ENCODE assay signal across 8 mouse cellular contexts in the genomic region with DNA sequence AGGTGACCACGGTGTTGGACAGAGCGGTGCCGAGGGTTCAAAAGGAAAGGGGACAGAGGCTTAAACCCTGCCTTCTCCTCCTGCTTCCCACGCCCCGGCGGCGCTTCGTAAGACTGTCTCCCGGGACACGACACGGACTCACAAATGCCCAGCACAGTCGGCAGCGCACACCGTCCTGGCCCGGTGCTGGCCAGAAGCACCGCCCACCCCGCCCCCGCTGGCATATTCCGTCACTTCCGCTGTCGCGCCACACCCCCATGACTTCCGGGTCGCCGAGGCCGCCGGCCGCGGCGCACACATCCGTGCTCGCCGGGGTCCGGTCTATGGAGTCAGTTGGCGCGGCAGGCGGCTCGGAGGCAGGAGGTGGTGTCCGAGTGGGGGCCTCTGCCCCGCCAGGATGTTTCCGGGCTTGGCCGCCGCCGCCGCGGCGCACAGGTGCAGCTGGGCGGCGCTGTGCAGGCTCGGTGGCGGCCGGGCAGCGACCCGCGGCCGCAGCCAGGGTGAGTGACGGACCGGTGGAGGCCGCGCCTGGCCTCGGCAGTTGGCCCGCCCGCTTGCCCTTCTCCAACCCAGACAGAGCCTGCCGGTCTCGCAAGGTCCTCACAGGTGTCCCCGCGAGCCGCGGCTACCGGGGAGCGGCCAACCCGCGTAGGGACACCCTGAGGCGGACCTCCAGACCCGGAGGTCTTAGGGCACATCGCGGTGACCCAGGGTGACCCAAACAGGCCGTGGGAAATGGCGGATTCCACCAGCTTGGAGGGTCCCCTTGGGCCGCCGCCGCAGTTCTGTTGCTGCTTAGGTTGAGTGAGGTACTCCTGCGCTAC. TPM values are rescaled to one million over a fixed set of nuclear protein-coding genes. Genes with fewer than 3 reads are reported as not detected.
A peak's percentile ranks its signal among the peaks of the same experiment; 100 is the strongest.
DNase-seq lines count a peak whose midpoint lies in the region; ATAC-seq and TF ChIP-seq lines count a peak whose summit lies in the region.

A gene (plus strand): TSS at position 258 of the 824 bp plus-strand sequence.

- H3K4me3 ChIP-seq in G1E (ENCODE audit: low read depth, low read length): peak within 1 kb of the TSS; percentile 98
- peak within 1 kb of the TSS; percentile 89 for H3K4me3 ChIP-seq in forebrain, postnatal 0 days (ENCODE audit: low read depth, low read length)
- H3K4me3 ChIP-seq in lung, embryonic 15.5 days: peak within 1 kb of the TSS; percentile 99

- H3K9me3 ChIP-seq in G1E (replicated peaks): no peaks in the 10 kb centered on the region
- no peaks in the 10 kb centered on the region for H3K9me3 ChIP-seq in forebrain, postnatal 0 days (ENCODE audit: low read length)
- no peaks in the 10 kb centered on the region for H3K9me3 ChIP-seq in lung, embryonic 15.5 days

- peak; percentile 86 for DNase-seq in G1E (ENCODE audit: low spot score)
- peak; percentile 91 to 96 for DNase-seq in cerebellum, adult 18-20 months
- DNase-seq in forebrain, postnatal 0 days: peak; percentile 90
- peak; percentile 95 for DNase-seq in heart, postnatal 4 days
- peak; percentile 71 to 89 for DNase-seq in layer of hippocampus, adult 8-10 months (ENCODE audit: low spot score in 2 of 2)
- peak; percentile 85 for DNase-seq in ovary, adult 18-20 months (ENCODE audit: low spot score)
- peak; percentile 83 for DNase-seq in thymus, postnatal 0 days (ENCODE audit: low spot score)

- TF ChIP-seq CTCF in G1E (IDR thresholded peaks at IDR 0.05; ENCODE audit: low read depth, low read length): no peak
- TF ChIP-seq CTCF in forebrain, postnatal 0 days (IDR thresholded peaks at IDR 0.05; ENCODE audit: low read depth): peak; percentile 39

- 2% methylated on average over 75 of the region's 83 CpGs for WGBS in forebrain, postnatal 0 days
- WGBS in lung, embryonic 15.5 days: under 1% methylated on average over 83 of the region's 83 CpGs

- peak; percentile 75 for ATAC-seq in G1E (ENCODE audit: extremely low read depth, insufficient number of reproducible peaks, low FRiP score, poor library complexity, severe bottlenecking)
- ATAC-seq in forebrain, postnatal 0 days: peak; percentile 97
- peak; percentile 97 for ATAC-seq in lung, embryonic 15.5 days (ENCODE audit: borderline replicate concordance, extremely low read depth, low FRiP score, low TSS enrichment)

- peak within 1 kb of the TSS; percentile 86 for H3K9ac ChIP-seq in forebrain, postnatal 0 days
- H3K9ac ChIP-seq in lung, embryonic 15.5 days: peak within 1 kb of the TSS; percentile 91

- peaks cover 28% of the 10 kb centered on the region for H3K4me1 ChIP-seq in G1E (ENCODE audit: insufficient read depth, low read depth, low read length)
- H3K4me1 ChIP-seq in forebrain, postnatal 0 days (ENCODE audit: insufficient read depth): peaks cover 3% of the 10 kb centered on the region; the same call in 1 of the 2 replicates
- H3K4me1 ChIP-seq in lung, embryonic 15.5 days: peaks cover 8% of the 10 kb centered on the region

- peak within 1 kb of the TSS; percentile 68 for H3K27ac ChIP-seq in forebrain, postnatal 0 days (ENCODE audit: low read depth, low read length)
- peak within 1 kb of the TSS; percentile 79 for H3K27ac ChIP-seq in lung, embryonic 15.5 days

- peaks cover 39% of the 10 kb centered on the region for H3K36me3 ChIP-seq in G1E (replicated peaks)
- H3K36me3 ChIP-seq in forebrain, postnatal 0 days (ENCODE audit: insufficient read depth): no peaks in the 10 kb centered on the region
- no peaks in the 10 kb centered on the region for H3K36me3 ChIP-seq in lung, embryonic 15.5 days

- H3K27me3 ChIP-seq in G1E (ENCODE audit: insufficient read depth, low read length): no peaks in the 10 kb centered on the region
- no peaks in the 10 kb centered on the region for H3K27me3 ChIP-seq in forebrain, postnatal 0 days (ENCODE audit: insufficient read depth, low read length)
- no peaks in the 10 kb centered on the region for H3K27me3 ChIP-seq in lung, embryonic 15.5 days

- peak within 1 kb of the TSS; percentile 75 for H3K4me2 ChIP-seq in forebrain, postnatal 0 days (ENCODE audit: low read depth)
- peak within 1 kb of the TSS; percentile 70 for H3K4me2 ChIP-seq in lung, embryonic 15.5 days

RNA-seq across cellular contexts. Expression of the gene that starts here (rescaled TPM):
- total RNA-seq in G1E (2014; fragmentation: Nextera tagmentation) (87.4 and 103 TPM in 2 replicates), G1E (2017) (90.5 and 109 TPM in 2 replicates)
- 8.4 and 9.3 TPM in 2 replicates for polyA plus RNA-seq in G1E (2012)
- 83.2 and 102 TPM in 2 replicates for total RNA-seq in forebrain, postnatal 0 days (2014; rRNA removed)
- polyA plus RNA-seq in forebrain, postnatal 0 days (2015; fragmentation: Nextera tagmentation; extraction: Ambion mirVana): 128 and 167 TPM in 2 replicates
- 100 to 1,000 TPM; 145 to 155 TPM for total RNA-seq in heart, postnatal 4 days (2021)
- total RNA-seq in layer of hippocampus, adult 8-10 months (2022): 100 to 1,000 TPM; 167 to 222 (median 194) TPM
- 77.2 and 81.1 TPM in 2 replicates for polyA plus RNA-seq in lung, embryonic 15.5 days (2015; fragmentation: Nextera tagmentation; extraction: Ambion mirVana)
- 62.6 and 72.5 TPM in 2 replicates for polyA plus RNA-seq in thymus, postnatal 0 days (2015; fragmentation: Nextera tagmentation; extraction: Ambion mirVana)

Comparison
In these comparisons a context has a peak if more than half of its experiments do, and no peak if none do; other contexts are left out.
1. Peak in every context shown above with its lines: DNase-seq, ATAC-seq, H3K4me3 ChIP-seq and H3K27ac ChIP-seq.